Mouse (Mus musculus): ENCODE data around the gene Arhgef1. TPM values are rescaled to one million over a fixed set of nuclear protein-coding genes. Genes with fewer than 3 reads are reported as not detected.
"Not testable (repeated sequence)": the region's sequence is repeated elsewhere in the genome, so short reads cannot be mapped to it uniquely, and the experiment has no call there.

The Arhgef1 gene
- total RNA-seq, 2 experiments from 2014 or later, result 79.5 to 91.5 TPM

- DNase-seq, result no peak
Measured at GRCm38 (mm10) chr7:24889431-24890220, 13.1 kb upstream of the Arhgef1 start.

GRCm38 (mm10) chr7:24890281-24891216, 12.2 kb upstream of the Arhgef1 start:
- DNase-seq, result peak; percentile 73 to 81

GRCm38 (mm10) chr7:24891241-24892124, 11.2 kb upstream of the Arhgef1 start:
- DNase-seq, result no peak

- no peak for DNase-seq
Measured at GRCm38 (mm10) chr7:24892125-24892583, 10.6 kb upstream of the Arhgef1 start.

- DNase-seq, result not testable (repeated sequence)
Measured at GRCm38 (mm10) chr7:24895749-24896148, 7.0 kb upstream of the Arhgef1 start.

- no peak for DNase-seq
Measured at GRCm38 (mm10) chr7:24896269-24896668, 6.4 kb upstream of the Arhgef1 start.

- no peak for DNase-seq
Measured at GRCm38 (mm10) chr7:24897224-24897623, 5.5 kb upstream of the Arhgef1 start, which contains the start of gene Cd79a. Cd79a (plus strand) TSS chr7:24897381.

- no peak for DNase-seq
Measured at GRCm38 (mm10) chr7:24897959-24898358, 4.8 kb upstream of the Arhgef1 start.

- DNase-seq, result no peak
Measured at GRCm38 (mm10) chr7:24901114-24901513, 1.6 kb upstream of the Arhgef1 start.

GRCm38 (mm10) chr7:24901842-24902241, 870 bp upstream of the Arhgef1 start:
- no peak for DNase-seq

- no peak for DNase-seq
Measured at GRCm38 (mm10) chr7:24902264-24902629, 465 bp upstream of the Arhgef1 start.

- no peak for DNase-seq
Measured at GRCm38 (mm10) chr7:24903444-24903825, 723 bp downstream of the Arhgef1 start.

GRCm38 (mm10) chr7:24904070-24904483, 1.4 kb downstream of the Arhgef1 start:
- peak; percentile 98 for DNase-seq

- DNase-seq, result peak; percentile 68 to 69
Measured at GRCm38 (mm10) chr7:24904936-24905335, 2.2 kb downstream of the Arhgef1 start.

GRCm38 (mm10) chr7:24906551-24906950, 3.8 kb downstream of the Arhgef1 start:
- no peak for DNase-seq

- DNase-seq, result no peak
Measured at GRCm38 (mm10) chr7:24907211-24907748, 4.6 kb downstream of the Arhgef1 start.

GRCm38 (mm10) chr7:24912480-24912879, 9.8 kb downstream of the Arhgef1 start:
- DNase-seq, result no peak

GRCm38 (mm10) chr7:24918763-24919323, 16.1 kb downstream of the Arhgef1 start:
- DNase-seq, result peak in 1 of 2 experiments; percentile 30

GRCm38 (mm10) chr7:24919728-24920127, 17.0 kb downstream of the Arhgef1 start:
- no peak for DNase-seq

GRCm38 (mm10) chr7:24930475-24930874, 27.8 kb downstream of the Arhgef1 start:
- no peak for DNase-seq

GRCm38 (mm10) chr7:24931651-24932050, 28.9 kb downstream of the Arhgef1 start:
- DNase-seq, result no peak
